Mouse (Mus musculus): Measurements from ENCODE around the gene Mrpl9.

Gene Mrpl9

GRCm38 (mm10) chr3:94442951-94443596, at the start of gene Mrpl9:
Mrpl9 (plus strand) TSS chr3:94443318.
- in situ Hi-C loops (cut with MboI, MseI) = no loop called here

DNA sequence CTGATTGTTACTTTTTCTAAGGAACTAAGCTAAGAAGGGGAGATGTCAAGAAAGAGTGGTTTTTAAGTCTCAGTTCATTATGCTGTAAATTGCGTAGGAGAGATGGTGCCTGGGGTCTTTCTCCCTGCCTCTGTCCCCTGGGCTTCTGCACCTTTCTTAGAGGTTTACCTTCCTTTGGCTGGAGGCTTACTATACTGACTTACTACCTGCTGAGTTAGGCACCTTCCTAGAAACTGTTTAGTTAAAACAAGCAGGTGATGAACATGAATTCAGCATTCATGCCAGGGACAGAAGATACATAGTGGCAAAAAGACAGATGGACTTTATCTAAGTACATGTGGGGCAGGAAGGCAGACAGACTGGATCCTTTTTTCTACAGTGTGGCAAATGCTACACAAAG, 46.8 kb upstream of the Mrpl9 start:
- in situ Hi-C loops (cut with MboI, MseI) = no loop called here

DNA sequence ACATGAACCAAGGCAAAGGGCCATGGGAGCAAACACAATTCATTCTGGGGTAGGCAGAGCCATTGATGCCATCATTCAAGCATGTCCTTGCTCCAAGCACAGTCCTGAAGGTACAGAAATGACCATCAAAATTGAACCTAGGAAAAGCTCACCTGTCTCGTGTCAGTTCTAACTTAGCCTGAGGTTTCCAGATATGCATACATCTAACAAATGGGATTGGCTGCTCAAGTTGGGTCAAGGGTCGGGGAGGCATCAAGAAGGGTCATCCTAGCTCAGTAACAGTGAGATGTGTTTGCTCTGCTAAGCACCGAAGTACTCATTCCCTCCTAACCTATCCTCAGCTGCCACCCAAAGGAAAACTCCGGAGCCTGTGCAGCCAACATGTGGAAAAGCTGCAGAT, 46.3 kb upstream of the Mrpl9 start:
- in situ Hi-C loops (cut with MboI, MseI) = no loop called here

DNA sequence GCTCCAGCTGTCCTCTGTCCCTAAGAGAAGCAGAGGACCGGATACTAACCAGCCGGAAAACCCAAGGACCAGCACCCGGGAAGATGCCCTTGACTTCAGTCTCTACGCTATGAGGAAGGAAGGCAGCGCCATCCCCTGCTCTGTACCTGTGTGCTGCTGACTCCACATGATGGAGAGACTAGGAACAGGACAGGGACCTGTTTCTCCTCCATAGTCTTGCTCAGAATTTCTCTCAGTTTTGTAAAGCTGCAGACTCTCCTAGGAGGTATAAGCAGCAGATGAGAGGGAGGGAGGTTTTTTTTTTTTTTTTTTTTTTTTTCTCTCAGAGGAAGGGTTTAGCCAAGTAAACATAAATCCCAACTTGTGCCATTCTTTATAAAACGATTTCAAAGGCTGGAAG, 44.9 kb upstream of the Mrpl9 start, which contains the start of gene Lingo4:
Lingo4 (plus strand) TSS at position 301 of the 400 bp plus-strand sequence.
- in situ Hi-C loops (cut with MboI, MseI) = no loop called here

GRCm38 (mm10) chr3:94398943-94399481, 44.1 kb upstream of the Mrpl9 start:
- in situ Hi-C loops (cut with MboI, MseI) = no loop called here

DNA sequence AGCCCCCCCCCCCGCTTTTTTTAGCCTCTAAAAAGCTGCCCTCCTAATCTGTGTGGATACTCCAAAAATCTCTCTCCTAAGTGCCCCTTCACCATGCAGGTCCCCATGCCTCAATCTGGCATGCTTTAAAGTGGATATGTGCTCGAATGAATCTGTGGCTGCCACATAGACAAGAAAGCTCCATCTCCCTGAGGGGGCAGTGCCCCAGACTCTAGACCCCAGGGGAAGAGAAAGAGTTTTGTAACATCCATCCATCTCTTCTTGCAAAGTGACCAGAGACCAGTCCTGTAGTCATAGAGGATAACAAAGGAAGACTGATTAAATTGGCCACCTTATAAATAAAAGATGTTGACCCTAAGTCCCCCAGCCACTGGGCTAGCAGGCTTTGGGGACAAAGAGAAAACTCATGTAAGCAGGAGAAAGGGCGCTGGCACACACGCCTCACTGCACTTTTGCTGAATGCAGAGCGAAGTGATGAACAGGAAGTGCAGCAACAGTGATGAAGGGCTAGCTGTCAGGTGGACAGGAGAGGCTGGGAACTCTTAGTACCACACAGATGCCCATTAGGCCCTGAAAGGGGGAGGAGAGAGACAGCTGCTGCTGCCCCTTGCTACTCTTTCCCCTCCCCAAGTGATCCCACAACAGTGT, 43.3 kb upstream of the Mrpl9 start:
- in situ Hi-C loops (cut with MboI, MseI) = loop anchor here (5.0 kb wide), 1 partner anchor 32 kb away; no protein-coding TSS in a partner anchor

DNA sequence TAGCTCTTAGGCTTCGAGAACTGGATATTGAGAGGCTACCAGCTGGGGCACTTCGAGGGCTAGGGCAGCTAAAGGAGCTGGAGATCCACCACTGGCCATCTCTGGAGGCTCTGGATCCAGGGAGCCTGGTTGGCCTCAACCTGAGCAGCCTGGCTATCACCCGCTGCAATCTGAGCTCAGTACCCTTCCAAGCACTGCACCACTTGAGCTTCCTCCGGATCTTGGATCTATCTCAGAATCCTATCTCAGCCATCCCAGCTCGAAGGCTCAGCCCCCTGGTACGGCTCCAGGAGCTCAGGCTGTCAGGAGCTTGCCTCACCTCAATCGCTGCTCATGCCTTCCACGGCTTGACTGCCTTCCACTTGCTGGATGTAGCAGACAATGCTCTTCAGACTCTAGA, 40.7 kb upstream of the Mrpl9 start:
- in situ Hi-C loops (cut with MboI, MseI) = loop anchor here (5.0 kb wide), 1 partner anchor 35 kb away; no protein-coding TSS in a partner anchor

- in situ Hi-C loops (cut with MboI, MseI) = loop anchor here (5.0 kb wide), 1 partner anchor 37 kb away; no protein-coding TSS in a partner anchor
These were observed 38.6 kb upstream of the Mrpl9 start for GRCm38 (mm10) chr3:94404366-94405054.

- in situ Hi-C loops (cut with MboI, MseI) = no loop called here
These were observed 37.6 kb upstream of the Mrpl9 start for GRCm38 (mm10) chr3:94405561-94405960.

DNA sequence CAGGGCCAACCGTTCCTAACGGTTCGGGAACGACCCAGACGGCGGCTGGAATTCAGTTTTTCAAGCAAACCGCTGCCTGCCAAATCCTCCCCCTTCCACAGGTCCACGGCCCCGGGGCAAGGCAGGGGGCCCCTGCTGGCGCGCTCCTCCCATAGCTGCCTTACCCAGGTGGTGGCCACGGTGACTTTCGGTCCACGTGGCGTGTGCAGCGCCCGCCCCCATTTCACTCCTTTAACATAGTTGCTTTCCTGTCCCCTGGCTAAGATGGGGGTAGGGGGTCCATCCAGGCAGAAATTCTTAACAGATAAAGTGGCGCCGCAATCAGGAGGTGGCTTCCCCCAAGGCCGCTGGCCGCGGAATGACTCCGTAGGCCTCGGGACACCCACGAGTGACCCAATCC, 30.6 kb upstream of the Mrpl9 start:
- in situ Hi-C loops (cut with MboI, MseI) = no loop called here

GRCm38 (mm10) chr3:94413031-94413679, 30.0 kb upstream of the Mrpl9 start, which contains the start of gene Tdrkh:
Tdrkh (plus strand) TSS chr3:94413273.
- in situ Hi-C loops (cut with MboI, MseI) = no loop called here

- in situ Hi-C loops (cut with MboI, MseI) = no loop called here
These were observed 12.1 kb upstream of the Mrpl9 start for GRCm38 (mm10) chr3:94430980-94431379.

DNA sequence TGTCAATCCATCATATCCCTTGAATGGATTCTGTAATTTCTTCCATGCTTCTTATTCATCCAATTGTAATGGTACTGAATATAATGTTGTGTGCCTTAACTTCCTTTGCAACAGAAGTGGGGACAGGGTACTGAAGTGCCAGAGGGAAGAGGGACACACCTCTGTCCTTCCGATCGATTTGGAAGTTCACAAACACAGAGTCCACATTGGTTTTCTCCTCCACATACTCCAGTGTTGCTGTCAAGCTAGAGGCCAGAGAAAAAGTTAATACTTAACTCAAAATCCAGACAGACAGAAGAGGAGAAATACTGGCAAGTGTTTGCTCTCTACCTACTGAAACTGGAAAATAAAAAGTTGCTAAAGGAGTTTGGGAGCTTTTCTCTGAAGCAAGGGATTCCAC, 8.8 kb upstream of the Mrpl9 start:
- in situ Hi-C loops (cut with MboI, MseI) = no loop called here

DNA sequence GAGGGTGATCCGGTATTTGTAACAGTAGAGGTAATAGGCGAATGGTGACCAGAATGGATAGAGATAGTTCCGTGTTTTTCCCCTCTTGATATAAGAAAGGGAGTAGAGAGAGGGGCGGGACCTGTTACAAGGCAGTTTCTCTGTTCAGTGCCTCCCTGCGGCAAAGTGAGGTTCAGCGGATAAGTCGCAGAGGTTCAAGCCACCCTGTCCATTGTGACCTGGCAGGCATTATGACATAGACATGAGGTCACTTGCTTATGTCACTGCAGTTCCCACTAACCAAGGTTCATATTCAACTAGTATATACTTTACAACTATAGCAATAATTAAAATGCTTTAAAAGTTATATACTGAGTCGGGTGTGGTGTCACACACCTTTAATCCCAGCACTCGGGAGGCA, 6.7 kb upstream of the Mrpl9 start:
- in situ Hi-C loops (cut with MboI, MseI) = no loop called here

- in situ Hi-C loops (cut with MboI, MseI) = no loop called here
These were observed 1.9 kb upstream of the Mrpl9 start for GRCm38 (mm10) chr3:94441182-94441581.

DNA sequence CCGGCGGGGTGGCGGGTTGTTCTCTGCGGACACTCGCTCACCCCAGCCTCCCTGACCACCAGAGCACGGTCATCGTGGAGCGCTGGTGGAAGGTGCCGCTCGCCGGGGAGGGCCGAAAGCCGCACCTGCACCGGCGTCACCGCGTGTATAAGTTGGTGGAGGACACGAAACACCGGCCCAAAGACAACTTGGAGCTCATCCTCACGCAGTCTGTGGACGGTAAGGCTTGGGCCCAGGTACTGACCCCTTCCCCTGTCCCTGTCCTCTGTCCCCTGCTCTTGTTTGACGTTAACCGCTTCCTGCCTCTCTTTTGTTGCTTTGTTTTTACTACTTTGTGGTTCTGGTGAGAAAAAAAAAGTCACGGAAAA, 463 bp downstream of the Mrpl9 start, which contains the start of gene Oaz3:
Oaz3 (minus strand) TSS at position 319 of the 368 bp plus-strand sequence.
- in situ Hi-C loops (cut with MboI, MseI) = no loop called here

GRCm38 (mm10) chr3:94449377-94449776, 6.3 kb downstream of the Mrpl9 start:
- in situ Hi-C loops (cut with MboI, MseI) = no loop called here

DNA sequence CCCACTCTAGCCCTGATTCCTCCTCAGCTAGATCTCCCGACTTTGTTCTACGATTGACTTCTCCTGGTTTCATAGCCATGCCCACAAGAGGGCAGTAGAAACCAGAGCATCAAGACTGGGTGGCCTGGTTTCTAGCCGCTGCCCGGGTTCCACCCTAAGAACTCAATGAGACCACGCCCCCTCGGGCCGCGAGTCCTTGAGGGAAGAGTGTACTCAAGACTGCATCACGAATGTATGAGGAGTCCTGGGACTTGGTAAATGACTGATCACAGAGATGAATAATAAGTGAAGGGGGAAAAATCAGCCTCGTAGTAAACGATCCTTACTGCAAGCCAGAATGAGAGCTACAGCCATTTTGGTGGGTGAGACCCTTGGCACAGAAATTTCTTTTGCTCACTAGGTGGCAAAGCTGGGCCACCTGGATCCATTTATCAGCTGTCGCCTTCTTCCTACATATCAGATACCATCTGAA, 13.4 kb downstream of the Mrpl9 start:
- in situ Hi-C loops (cut with MboI, MseI) = loop anchor here (5.0 kb wide), 1 partner anchor 89 kb away; no protein-coding TSS in a partner anchor

DNA sequence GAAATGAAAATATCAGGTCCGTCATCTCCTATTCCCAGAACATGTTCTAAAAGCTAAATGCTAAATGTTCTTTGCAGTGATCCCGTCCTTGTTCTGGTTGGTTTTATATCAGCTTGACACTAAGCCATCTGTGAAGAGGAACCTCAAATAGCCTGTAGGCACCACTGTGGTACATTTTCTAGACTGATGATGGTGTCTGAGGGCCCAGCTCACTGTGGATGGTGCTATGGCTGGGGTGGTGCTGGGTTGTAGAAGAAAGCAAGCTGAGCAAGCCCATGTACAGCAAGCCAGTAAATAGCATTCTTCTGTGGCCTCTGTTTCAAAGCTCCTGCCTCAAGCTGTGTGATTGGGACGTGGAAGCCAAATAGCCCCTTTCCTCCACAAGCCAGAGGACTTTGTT, 13.9 kb downstream of the Mrpl9 start:
- in situ Hi-C loops (cut with MboI, MseI) = loop anchor here (5.0 kb wide), 1 partner anchor 90 kb away; no protein-coding TSS in a partner anchor

GRCm38 (mm10) chr3:94459834-94460233, 16.7 kb downstream of the Mrpl9 start:
- in situ Hi-C loops (cut with MboI, MseI) = loop anchor here (5.0 kb wide), 1 partner anchor 93 kb away; no protein-coding TSS in a partner anchor

DNA sequence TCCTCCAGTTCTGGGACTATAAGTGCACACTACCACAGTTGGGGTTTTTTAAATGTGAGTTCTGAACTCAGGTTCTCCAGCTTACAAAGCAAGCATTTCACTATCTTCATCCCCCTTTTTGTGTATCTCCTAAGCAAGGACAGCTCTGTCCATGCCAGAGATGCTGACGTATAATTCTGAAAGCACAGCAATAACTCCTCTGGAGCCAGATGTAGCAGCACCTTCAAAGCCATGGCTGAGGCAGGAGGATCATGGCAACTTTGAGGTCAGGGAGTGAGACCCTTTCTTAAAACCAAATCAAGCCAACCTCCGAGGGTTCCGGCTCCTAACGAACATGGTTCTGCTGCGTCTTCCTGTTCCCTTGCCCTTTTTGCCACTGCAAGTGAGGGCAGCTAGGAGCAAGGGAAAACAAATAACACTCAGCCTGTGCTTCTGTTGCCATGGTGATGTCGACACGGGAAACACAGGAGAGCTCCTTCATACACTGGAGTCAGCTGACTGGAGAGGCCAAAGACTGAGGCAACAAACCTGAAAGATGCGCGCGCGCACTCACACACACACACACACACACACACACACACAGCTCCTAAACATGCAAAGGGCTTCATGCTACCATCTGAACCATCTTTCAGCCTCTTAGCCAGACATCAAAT, 20.9 kb downstream of the Mrpl9 start:
- in situ Hi-C loops (cut with MboI, MseI) = no loop called here

Measured in T-helper 2 cell (primary cell).